Mouse (Mus musculus) erythroblast, embryonic 14.5 days (primary cell): ENCODE data around the gene Mrtfa.

ENCODE experiments used
- GATA1 ChIP-seq: IDR thresholded peaks from 2 replicates; pipeline ENCODE4 v1.6.1; 2012; ENCODE audit warnings: low read length, inconsistent platforms, mixed read lengths
- TAL1 ChIP-seq: IDR thresholded peaks from 3 replicates; pipeline ENCODE4 v1.6.1; 2012; ENCODE audit warnings: low read length, inconsistent platforms, mixed read lengths

GRCm38 (mm10) chr15:81093032-81093431 lies 97.5 kb downstream of the Mrtfa start:
- TF ChIP-seq GATA1 = no peak
- no peak for TF ChIP-seq TAL1
